In the genomic region with DNA sequence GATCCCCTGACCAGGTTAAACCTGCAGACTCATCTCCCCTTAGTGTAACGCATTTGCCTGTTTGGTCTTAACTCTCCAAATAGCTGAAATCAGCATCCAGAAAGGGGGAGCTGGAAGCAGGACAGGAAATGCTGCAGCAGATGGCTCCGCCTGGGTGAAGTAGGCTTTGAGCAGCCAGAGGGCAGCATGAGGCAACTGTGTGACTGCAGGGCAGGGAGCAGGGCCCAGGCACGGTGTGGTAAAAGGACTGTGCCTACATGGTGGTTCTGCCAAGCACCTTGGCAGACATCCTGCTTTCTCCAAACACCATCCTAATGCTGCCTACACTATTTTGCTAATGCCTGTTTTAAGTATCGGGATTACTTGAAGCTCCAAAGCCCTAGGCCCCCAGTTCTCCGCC, we compare ENCODE assay signal across 9 mouse cellular contexts.
A peak's percentile ranks its signal among the peaks of the same experiment; 100 is the strongest.
DNase-seq lines count a peak whose midpoint lies in the region; ATAC-seq and TF ChIP-seq lines count a peak whose summit lies in the region.
"Had no signal": no experiment of that assay in that cellular context is flagged by ENCODE, and none has a peak within 500 bp of the region (broad histone marks: within the 10 kb centered on the region; RNA-seq: fewer than 3 reads in every experiment).

No protein-coding gene starts in this region.

- no peaks in the 10 kb centered on the region for H3K9me3 ChIP-seq in hindbrain, embryonic 10.5 days
- H3K9me3 ChIP-seq in hindbrain, embryonic 12.5 days (replicated peaks) = no peaks in the 10 kb centered on the region
- no peaks in the 10 kb centered on the region for H3K9me3 ChIP-seq in intestine, embryonic 16.5 days (ENCODE audit: control insufficient read depth, low read length)
- no peaks in the 10 kb centered on the region for H3K9me3 ChIP-seq in neural tube, embryonic 13.5 days
- H3K9me3 ChIP-seq: G1E had no signal

- TF ChIP-seq CTCF in gastrocnemius, adult 2 months (IDR thresholded peaks at IDR 0.05) = peak; percentile 91; the same call in 1 of the 2 replicates

- peaks cover 3% of the 10 kb centered on the region; the same call in 1 of the 2 replicates for H3K4me1 ChIP-seq in hindbrain, embryonic 10.5 days (replicated peaks)
- peaks cover 9% of the 10 kb centered on the region for H3K4me1 ChIP-seq in hindbrain, embryonic 12.5 days
- no peaks in the 10 kb centered on the region for H3K4me1 ChIP-seq in intestine, embryonic 16.5 days (ENCODE audit: control insufficient read depth, insufficient read depth, low read length)
- H3K4me1 ChIP-seq in neural tube, embryonic 13.5 days (replicated peaks) = peaks cover 25% of the 10 kb centered on the region; the same call in 1 of the 2 replicates

- no peak overlapping the region; the same call in 1 of the 2 replicates for H3K27ac ChIP-seq in hindbrain, embryonic 10.5 days
- no peak overlapping the region for H3K27ac ChIP-seq in hindbrain, embryonic 12.5 days
- H3K27ac ChIP-seq in gastrocnemius, adult 2 months = peak overlapping the region; percentile 74
- H3K27ac ChIP-seq in intestine, embryonic 16.5 days (ENCODE audit: low read length) = no peak overlapping the region
- no peak overlapping the region for H3K27ac ChIP-seq in neural tube, embryonic 13.5 days (replicated peaks)

- no peaks in the 10 kb centered on the region for H3K36me3 ChIP-seq in hindbrain, embryonic 10.5 days
- H3K36me3 ChIP-seq in hindbrain, embryonic 12.5 days = no peaks in the 10 kb centered on the region
- H3K36me3 ChIP-seq in intestine, embryonic 16.5 days (ENCODE audit: control insufficient read depth, insufficient read depth, low read length) = no peaks in the 10 kb centered on the region
- no peaks in the 10 kb centered on the region for H3K36me3 ChIP-seq in neural tube, embryonic 13.5 days
- H3K36me3 ChIP-seq: G1E had no signal

- H3K4me3 ChIP-seq in hindbrain, embryonic 10.5 days = no peak overlapping the region
- H3K4me3 ChIP-seq in hindbrain, embryonic 12.5 days = no peak overlapping the region
- H3K4me3 ChIP-seq in gastrocnemius, adult 2 months = peak overlapping the region; percentile 25; the same call in 1 of the 2 replicates
- no peak overlapping the region for H3K4me3 ChIP-seq in intestine, embryonic 16.5 days (ENCODE audit: low read length)
- H3K4me3 ChIP-seq in neural tube, embryonic 13.5 days = no peak overlapping the region

- DNase-seq in hindbrain, embryonic 10.5 days (ENCODE audit: low spot score) = peak; percentile 12
- DNase-seq in cerebellum, postnatal 14 days = peak; percentile 94 to 96
- peak; percentile 90 for DNase-seq in gastrocnemius, adult 2 months
- DNase-seq in left cerebral cortex, postnatal 25 days (ENCODE audit: low spot score in 2 of 2) = peak; percentile 66 to 90
- no peak for DNase-seq in thymus, postnatal 10 days (ENCODE audit: low spot score in 2 of 2)

- H3K4me2 ChIP-seq in hindbrain, embryonic 12.5 days (replicated peaks) = no peak overlapping the region
- no peak overlapping the region for H3K4me2 ChIP-seq in intestine, embryonic 16.5 days (ENCODE audit: low read depth, low read length)
- no peak overlapping the region for H3K4me2 ChIP-seq in neural tube, embryonic 13.5 days

- intact Hi-C loops in gastrocnemius, adult 2 months (cut with DNase I) = loop anchor here (1.0 to 5.0 kb wide), 3 partner anchors 117 to 285 kb away; no protein-coding TSS in a partner anchor
- intact Hi-C loops in left cerebral cortex, postnatal 25 days (cut with DNase I) = no loop called here

- WGBS in hindbrain, embryonic 10.5 days = 59% methylated on average over 5 of the region's 5 CpGs
- 58% methylated on average over 5 of the region's 5 CpGs for WGBS in hindbrain, embryonic 12.5 days
- 44% methylated on average over 5 of the region's 5 CpGs for WGBS in intestine, embryonic 16.5 days
- 62% methylated on average over 5 of the region's 5 CpGs for WGBS in neural tube, embryonic 13.5 days

- no peaks in the 10 kb centered on the region for H3K27me3 ChIP-seq in hindbrain, embryonic 10.5 days (ENCODE audit: insufficient read depth, poor library complexity, severe bottlenecking)
- H3K27me3 ChIP-seq in hindbrain, embryonic 12.5 days = no peaks in the 10 kb centered on the region
- no peaks in the 10 kb centered on the region for H3K27me3 ChIP-seq in intestine, embryonic 16.5 days (replicated peaks; ENCODE audit: control insufficient read depth, insufficient read depth, low read length)
- H3K27me3 ChIP-seq in neural tube, embryonic 13.5 days = no peaks in the 10 kb centered on the region

- no peak for ATAC-seq in hindbrain, embryonic 12.5 days (ENCODE audit: low FRiP score)
- 0 out of 2 replicates have a peak, but pooled peaks have one; percentile 44 for ATAC-seq in intestine, embryonic 16.5 days
- ATAC-seq in neural tube, embryonic 13.5 days (ENCODE audit: low read depth) = peak; percentile 72

- H3K9ac ChIP-seq in hindbrain, embryonic 12.5 days = no peak overlapping the region
- no peak overlapping the region for H3K9ac ChIP-seq in intestine, embryonic 16.5 days (ENCODE audit: low read depth, low read length)
- no peak overlapping the region for H3K9ac ChIP-seq in neural tube, embryonic 13.5 days

Comparison
In these comparisons a context has a peak if more than half of its experiments do, and no peak if none do; other contexts are left out.
1. DNase-seq: peak in hindbrain, embryonic 10.5 days (single experiment), cerebellum, postnatal 14 days (2 of 2), gastrocnemius, adult 2 months (single experiment) and left cerebral cortex, postnatal 25 days (2 of 2); none in thymus, postnatal 10 days (0 of 2).